Mouse (Mus musculus): ENCODE measurements at regions not wholly inside any gene's neighbourhood (a gene's known extent, or its start where the extent isn't known, plus 50 kb on each side); places are given as distances from the start of the nearest gene placed in this dataset.

DNA sequence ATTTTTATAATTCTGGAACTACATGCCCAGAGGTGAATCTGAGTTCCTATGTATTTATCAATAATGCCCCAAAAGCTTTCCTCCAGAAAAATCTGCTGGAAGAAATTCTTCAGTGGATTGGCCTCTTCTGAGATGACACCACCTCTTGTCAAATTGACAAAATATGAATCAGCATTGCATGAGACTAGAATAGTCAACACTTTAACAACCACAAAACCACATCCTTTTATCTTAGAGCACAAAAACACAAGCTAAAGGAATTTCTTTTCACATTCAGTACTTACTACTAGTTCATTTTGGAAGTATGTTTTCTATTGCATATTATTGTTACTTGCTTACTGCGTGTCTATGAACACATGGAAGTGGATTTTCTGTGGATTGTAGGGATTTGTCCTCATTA, 1377.9 kb upstream of the Sel1l start:
- TF ChIP-seq CTCF (IDR thresholded peaks at IDR 0.05; ENCODE audit: low read depth), result no peak
- no peak for TF ChIP-seq EP300 (IDR thresholded peaks at IDR 0.05; ENCODE audit: low read depth)

All from liver, postnatal 0 days (tissue).